Mouse (Mus musculus): Measurements from ENCODE around the gene Olfr1489.
"Not testable (repeated sequence)": the region's sequence is repeated elsewhere in the genome, so short reads cannot be mapped to it uniquely, and the experiment has no call there.

Gene Olfr1489

DNA sequence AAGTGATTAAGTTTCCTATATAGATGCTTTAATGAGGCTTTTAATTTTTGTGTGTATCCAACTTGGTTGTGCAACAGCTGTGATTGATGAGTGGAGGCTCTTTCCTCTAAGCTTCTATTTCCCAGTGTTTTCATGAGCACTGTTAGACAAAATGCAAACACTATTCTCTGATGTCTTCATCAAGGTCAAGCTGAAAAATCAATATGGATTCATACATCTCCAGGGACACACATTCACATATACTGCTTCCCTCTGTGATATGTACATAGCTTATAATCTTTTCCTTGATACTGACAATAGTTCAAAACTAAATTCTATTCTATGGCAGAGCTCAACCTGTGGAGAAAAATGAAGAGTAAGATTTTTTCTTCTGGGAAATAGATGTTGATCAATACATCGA, at the start of gene Olfr1489:
Olfr1489 (plus strand) TSS at position 301 of the 400 bp plus-strand sequence.
- no peak for DNase-seq (ENCODE audit: low read depth)

DNA sequence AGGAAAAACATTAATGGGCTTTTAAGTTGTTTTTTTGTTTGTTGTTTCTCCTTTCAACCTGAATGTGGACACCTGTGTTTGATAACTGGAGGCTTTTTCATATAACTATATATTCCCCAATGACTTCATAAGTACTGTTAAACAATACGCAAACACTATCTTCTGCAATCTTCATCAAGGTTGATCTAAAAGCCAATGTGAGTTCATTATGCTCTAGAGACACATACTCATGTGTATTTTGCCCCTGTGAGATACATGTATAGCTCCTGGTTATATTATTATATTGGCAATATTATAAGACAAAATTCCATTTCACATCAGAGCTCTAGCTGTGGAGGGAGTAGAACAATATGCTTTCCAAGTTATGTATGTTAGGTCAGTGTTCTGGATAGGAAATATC, 48.2 kb upstream of the Olfr1489 start, which contains the start of gene Olfr1484:
Olfr1484 (plus strand) TSS at position 301 of the 400 bp plus-strand sequence.
- no peak for DNase-seq (ENCODE audit: low read depth)

DNA sequence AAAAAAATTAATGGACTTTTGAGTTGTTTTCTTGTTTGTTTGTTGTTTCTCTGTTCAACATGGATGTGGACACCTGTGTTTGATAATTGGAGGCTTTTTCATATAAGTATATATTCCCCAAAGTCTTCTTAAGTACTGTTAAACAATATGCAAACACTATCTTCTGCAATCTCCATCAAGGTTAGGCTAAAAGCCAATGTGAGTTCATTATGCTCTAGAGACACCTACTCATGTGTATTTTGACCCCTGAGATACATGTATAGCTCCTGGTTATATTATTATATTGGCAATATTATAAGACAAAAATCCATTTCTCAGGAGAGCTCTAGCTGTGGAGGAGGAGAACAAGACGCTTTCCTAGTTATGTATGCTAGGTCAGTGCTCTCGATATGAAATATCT, 14.3 kb upstream of the Olfr1489 start, which contains the start of gene Olfr1487:
Olfr1487 (plus strand) TSS at position 301 of the 400 bp plus-strand sequence.
- DNase-seq (ENCODE audit: low read depth) = not testable (repeated sequence)

DNA sequence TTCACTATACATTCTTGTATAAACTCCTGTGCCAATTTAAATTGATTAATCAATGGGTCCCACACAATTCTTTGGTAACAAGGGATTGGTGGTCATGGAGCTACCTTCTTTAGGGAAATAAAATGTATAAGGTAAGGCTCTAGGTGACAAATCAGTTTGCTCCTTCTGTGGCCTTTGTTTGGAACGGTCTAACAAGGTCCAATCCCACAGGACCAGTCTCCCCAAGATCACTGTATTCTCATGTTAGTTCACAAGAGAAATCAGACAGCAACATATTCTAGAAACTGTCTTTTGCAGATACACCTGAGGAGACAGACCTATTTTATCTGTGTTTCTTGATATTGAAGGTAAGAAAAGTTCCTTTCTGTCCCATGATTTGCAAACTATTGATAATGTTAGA, 19.4 kb downstream of the Olfr1489 start, which contains the start of gene Olfr1490:
Olfr1490 (plus strand) TSS at position 301 of the 400 bp plus-strand sequence.
- DNase-seq (ENCODE audit: low read depth) = no peak

Measured in 416B (cell line).